Mouse (Mus musculus) urinary bladder, postnatal 4 days (tissue): ENCODE measurements at regions not wholly inside any gene's neighbourhood (a gene's known extent, or its start where the extent isn't known, plus 50 kb on each side); places are given as distances from the start of the nearest gene placed in this dataset.

ENCODE experiments used
- DNase-seq, 2 experiments: peaks; one replicate each; pipeline ENCODE4 v3.0.0; 2021 to 2022; ENCODE audit warnings: low spot score in 2 of 2

GRCm38 (mm10) chr3:38585509-38585908 lies 100.9 kb upstream of the Ankrd50 start:
- DNase-seq: no peak

- no peak for DNase-seq
These were observed 95.1 kb upstream of the Ankrd50 start for GRCm38 (mm10) chr3:38579781-38580180.

- no peak for DNase-seq
These were observed 93.4 kb upstream of the Ankrd50 start for GRCm38 (mm10) chr3:38577890-38578628.

GRCm38 (mm10) chr3:38573594-38573993 lies 89.0 kb upstream of the Ankrd50 start:
- no peak for DNase-seq

GRCm38 (mm10) chr3:38572159-38572558 lies 87.5 kb upstream of the Ankrd50 start:
- DNase-seq: no peak

- no peak for DNase-seq
These were observed 86.6 kb upstream of the Ankrd50 start for GRCm38 (mm10) chr3:38571224-38571623.

GRCm38 (mm10) chr3:38569001-38569400 lies 84.4 kb upstream of the Ankrd50 start:
- DNase-seq: no peak

GRCm38 (mm10) chr3:38568596-38568975 lies 83.9 kb upstream of the Ankrd50 start:
- DNase-seq: no peak

GRCm38 (mm10) chr3:38567946-38568595 lies 83.4 kb upstream of the Ankrd50 start:
- no peak for DNase-seq

GRCm38 (mm10) chr3:38566576-38566975 lies 81.9 kb upstream of the Ankrd50 start:
- DNase-seq: no peak

- DNase-seq: no peak
These were observed 80.2 kb upstream of the Ankrd50 start for GRCm38 (mm10) chr3:38564844-38565243.

GRCm38 (mm10) chr3:38564364-38564763 lies 79.7 kb upstream of the Ankrd50 start:
- DNase-seq: no peak

- no peak for DNase-seq
These were observed 76.5 kb upstream of the Ankrd50 start for GRCm38 (mm10) chr3:38561186-38561585.

- no peak for DNase-seq
These were observed 71.3 kb upstream of the Ankrd50 start for GRCm38 (mm10) chr3:38555939-38556338.

GRCm38 (mm10) chr3:38553470-38554043 lies 68.9 kb upstream of the Ankrd50 start:
- DNase-seq: no peak

GRCm38 (mm10) chr3:38547032-38547431 lies 62.4 kb upstream of the Ankrd50 start:
- DNase-seq: no peak

GRCm38 (mm10) chr3:38545501-38545896 lies 60.9 kb upstream of the Ankrd50 start:
- DNase-seq: no peak

- no peak for DNase-seq
These were observed 60.3 kb upstream of the Ankrd50 start for GRCm38 (mm10) chr3:38544718-38545500.

- no peak for DNase-seq
These were observed 59.2 kb upstream of the Ankrd50 start for GRCm38 (mm10) chr3:38543816-38544215.

GRCm38 (mm10) chr3:38541296-38541695 lies 56.7 kb upstream of the Ankrd50 start:
- no peak for DNase-seq

GRCm38 (mm10) chr3:38538309-38538708 lies 53.7 kb upstream of the Ankrd50 start:
- DNase-seq: no peak

- DNase-seq: no peak
These were observed 53.1 kb upstream of the Ankrd50 start for GRCm38 (mm10) chr3:38537770-38538169.
